Mouse (Mus musculus): ENCODE measurements around the gene Irak1.

GRCm38 (mm10) chrX:73970781-73971180 is 52.9 kb downstream of the Irak1 start:
- TF ChIP-seq CTCF (IDR thresholded peaks at IDR 0.05; ENCODE audit: extremely low read depth, insufficient read depth, low read length) (no peak), POLR2A (IDR thresholded peaks at IDR 0.05; ENCODE audit: extremely low read depth, insufficient read depth, low read length) (no peak)
